Mouse (Mus musculus) bone marrow, adult 2 months (tissue): Measurements from ENCODE around the gene Gm10073.

Source experiments
- CTCF ChIP-seq: fragments of 200-500 bp; IDR thresholded peaks from 2 replicates; pipeline ENCODE4 v1.5.1; 2011; ENCODE audit warnings: low read length, control low read depth; ENCODE audit not compliant: control insufficient read depth, insufficient read depth
- POLR2A ChIP-seq: fragments of 200-500 bp; IDR thresholded peaks from 2 replicates; pipeline ENCODE4 v1.6.1; 2011; ENCODE audit warnings: low read depth, mild to moderate bottlenecking, control low read depth, low read length, borderline replicate concordance; ENCODE audit not compliant: control insufficient read depth

- TF ChIP-seq CTCF (no peak), POLR2A (no peak)
Observed at GRCm38 (mm10) chr8:106526725-106527124, 46.5 kb downstream of the Gm10073 start.
